Mouse (Mus musculus): ENCODE measurements at regions not wholly inside any gene's neighbourhood (a gene's known extent, or its start where the extent isn't known, plus 50 kb on each side); places are given as distances from the start of the nearest gene placed in this dataset.

- no peak for DNase-seq
Observed at GRCm38 (mm10) chr3:134115007-134115406, 121.3 kb upstream of the Cxxc4 start.

- DNase-seq = no peak
Observed at GRCm38 (mm10) chr3:134118898-134119297, 117.4 kb upstream of the Cxxc4 start.

DNA sequence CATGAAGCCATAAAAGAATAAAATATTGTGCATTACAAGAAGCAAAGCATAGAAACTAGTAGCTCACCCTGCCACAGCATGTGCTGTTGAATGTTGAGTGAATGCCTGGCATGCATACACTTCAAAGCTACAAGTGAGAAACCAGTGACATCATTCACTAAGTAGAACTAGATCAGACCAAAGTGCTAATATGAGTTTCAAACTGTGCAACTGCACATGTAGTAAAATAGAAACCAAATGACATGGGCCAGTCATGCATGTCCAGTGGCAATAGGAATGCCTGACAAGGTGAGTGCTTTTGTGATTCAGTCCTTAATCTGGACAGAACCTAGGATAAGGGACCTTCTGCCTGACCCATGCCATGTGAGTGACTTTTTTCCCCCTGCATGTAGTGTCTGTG, 111.3 kb upstream of the Cxxc4 start:
- DNase-seq = no peak

DNA sequence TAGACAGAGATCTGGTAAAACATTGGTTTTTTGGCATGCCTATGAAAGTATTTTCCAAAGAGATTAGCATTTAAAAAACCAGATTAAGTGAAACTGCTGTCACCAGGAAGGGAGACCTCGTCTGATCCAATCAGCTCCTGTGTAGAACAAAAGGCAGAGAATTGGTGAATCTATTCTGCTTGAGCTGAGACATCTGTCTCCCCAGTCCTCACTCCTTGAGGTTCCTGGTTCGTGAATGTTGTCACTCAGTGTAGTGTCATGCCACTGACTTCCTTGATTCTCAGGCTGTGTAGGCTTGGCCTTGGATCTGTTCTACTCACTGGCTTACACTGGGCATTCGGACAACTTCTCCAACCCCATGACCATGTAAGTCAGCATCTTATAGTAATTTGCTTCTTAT, 105.9 kb upstream of the Cxxc4 start:
- DNase-seq = no peak

DNA sequence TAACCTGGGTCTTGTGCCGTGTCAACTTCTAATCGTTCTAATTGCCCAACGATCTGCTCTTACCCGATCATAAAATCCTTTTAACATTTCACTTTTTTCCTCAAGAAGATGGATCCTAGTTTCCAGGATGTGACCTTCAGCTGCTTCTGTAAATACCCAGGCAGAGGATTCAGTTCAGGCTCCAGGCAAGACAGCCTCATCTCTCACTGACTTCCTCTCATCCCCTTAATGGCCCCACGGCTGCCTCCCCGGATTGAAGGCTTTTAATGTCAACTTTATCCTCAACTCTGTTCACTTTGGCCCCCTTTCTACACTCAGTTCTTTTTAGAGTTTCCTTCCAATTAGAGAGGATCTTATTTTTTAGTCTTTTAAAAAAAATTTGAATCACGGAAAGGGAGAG, 91.0 kb upstream of the Cxxc4 start:
- no peak for DNase-seq

GRCm38 (mm10) chr3:134145935-134146334, 90.3 kb upstream of the Cxxc4 start:
- DNase-seq = no peak

DNA sequence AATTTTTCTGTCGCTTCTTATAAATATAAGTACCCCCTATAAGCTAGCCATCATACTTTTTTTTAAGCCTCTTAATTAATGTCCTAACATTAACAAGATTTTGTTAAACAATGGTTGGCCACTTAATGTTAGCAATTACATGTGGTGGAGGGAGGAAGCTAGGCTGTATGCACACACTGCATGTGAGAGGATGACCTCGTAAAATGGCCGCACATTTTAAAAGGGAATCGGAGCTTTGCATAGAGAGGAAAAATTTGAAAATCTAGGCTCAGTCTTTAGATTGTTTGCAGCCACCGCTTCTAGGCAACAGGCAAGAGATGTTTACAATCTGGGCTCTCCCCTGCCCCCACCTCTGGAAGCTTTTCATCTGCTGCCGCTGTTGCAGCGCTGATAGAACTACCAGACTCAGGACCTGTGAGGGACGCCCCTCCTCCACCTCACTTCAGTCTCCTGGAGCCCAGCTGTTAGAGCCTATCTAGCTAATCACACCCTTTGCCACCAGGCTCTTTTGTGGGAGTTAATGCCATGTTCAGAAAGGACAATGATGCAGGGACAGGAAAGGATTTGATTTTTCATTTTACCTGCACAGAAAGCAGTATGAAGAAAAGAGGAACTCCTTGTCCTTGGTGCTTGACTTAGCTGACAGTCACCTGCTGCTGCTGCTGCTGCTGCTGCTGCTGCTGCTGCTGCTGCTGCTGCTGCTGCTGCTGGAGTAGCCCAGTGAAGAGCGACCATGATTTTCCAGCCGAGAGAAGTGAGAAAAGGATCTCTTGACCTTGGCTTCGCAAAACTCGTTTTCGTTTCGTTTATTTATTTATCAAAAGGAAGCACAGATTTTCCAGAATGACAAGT, 89.7 kb upstream of the Cxxc4 start:
- DNase-seq = peak in 1 of 2 experiments; percentile 3

- DNase-seq = no peak
Observed at GRCm38 (mm10) chr3:134162288-134162687, 74.0 kb upstream of the Cxxc4 start.

DNA sequence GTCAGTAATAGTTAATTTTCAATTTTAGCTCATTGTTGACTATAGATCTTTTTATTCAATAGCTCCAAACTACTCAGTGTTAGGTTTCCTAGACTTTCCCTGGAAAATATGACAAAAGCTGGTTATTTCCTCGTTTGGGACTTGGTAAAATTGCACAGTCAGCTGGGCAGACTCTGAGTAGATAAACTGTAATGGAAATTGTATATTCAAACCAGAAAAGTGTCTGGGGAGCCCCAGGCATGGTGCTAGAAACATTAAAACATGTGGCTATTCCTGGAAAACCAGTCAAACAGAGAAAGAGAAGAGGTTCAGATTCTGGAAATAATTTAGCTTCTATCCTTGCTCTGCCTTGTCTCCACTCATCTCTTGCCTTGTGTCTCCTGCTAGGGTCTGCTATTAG, 66.4 kb upstream of the Cxxc4 start:
- no peak for DNase-seq

DNA sequence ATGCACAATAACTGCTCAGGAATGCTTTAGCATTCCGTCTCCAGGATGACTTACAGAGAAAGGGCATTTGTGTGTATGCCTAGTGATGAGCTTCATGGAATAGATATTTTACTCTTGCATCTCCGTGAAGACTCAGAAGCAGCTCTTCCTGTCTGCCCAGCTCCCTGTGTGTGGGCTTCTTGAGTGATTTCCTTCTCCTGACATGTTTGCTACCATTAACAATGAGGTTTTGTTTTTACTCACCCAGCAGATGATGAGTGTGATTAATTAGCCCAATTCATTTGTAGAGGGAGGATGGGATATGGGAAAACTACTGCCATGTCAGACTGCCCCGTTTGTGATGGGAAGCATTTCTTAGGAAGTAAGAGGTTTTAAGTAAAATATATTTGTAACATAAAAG, 63.9 kb upstream of the Cxxc4 start:
- no peak for DNase-seq

DNA sequence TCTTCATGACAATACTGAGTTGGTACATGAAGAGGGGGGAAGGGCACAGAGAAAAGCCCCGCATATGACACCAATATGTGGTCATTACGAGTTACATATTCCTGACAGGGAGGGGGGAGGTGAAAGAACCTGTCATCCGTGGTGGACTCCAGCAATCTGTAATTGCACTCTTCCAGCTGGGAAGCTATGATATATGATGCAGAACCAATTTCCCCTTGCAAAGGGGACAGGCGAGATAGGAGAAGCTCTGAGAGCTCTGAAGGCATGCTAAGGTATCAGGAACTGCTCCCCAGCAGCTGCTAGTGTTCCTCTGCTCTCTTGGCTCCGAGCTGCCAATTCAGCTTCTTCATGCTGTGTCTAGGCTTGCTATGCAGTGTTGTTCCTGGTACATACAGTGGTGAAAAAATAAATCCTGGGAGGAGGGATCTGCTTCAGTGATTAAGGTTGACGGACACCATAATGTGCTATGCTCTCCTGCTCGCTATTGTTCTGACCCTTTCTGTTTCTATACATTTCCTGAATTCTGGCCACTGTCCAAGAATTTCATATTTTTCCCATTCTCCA, 57.7 kb upstream of the Cxxc4 start:
- DNase-seq = peak in 1 of 2 experiments; percentile 5

GRCm38 (mm10) chr3:134184042-134184441, 52.2 kb upstream of the Cxxc4 start:
- no peak for DNase-seq

Measured in cerebellum, postnatal 25 days (tissue).